Comparison of ENCODE assay signal across 17 mouse cellular contexts in genomic region chr3:34709553-34709952, GRCm38 (mm10). TPM values are rescaled to one million over a fixed set of nuclear protein-coding genes. Genes with fewer than 3 reads are reported as not detected.
"Had no signal": no experiment of that assay in that cellular context is flagged by ENCODE, and none has a peak within 500 bp of the region (broad histone marks: within the 10 kb centered on the region; RNA-seq: fewer than 3 reads in every experiment).

No protein-coding gene starts in this region.

- H3K9ac ChIP-seq: intestine, embryonic 15.5 days; limb, embryonic 12.5 days; liver, embryonic 13.5 days; liver, postnatal 0 days; lung, embryonic 15.5 days; midbrain, embryonic 12.5 days had no signal

- H3K4me1 ChIP-seq: intestine, embryonic 15.5 days; limb, embryonic 12.5 days; liver, embryonic 13.5 days; lung, embryonic 15.5 days; megakaryocyte, embryonic 14.5 days; midbrain, embryonic 12.5 days had no signal

- DNase-seq: liver; liver, embryonic 13.5 days; liver, postnatal 0 days; lung, postnatal 14 days; right cerebral cortex, adult 18-20 months; right cerebral cortex, postnatal 25 days; thymus, adult 2 months; thymus, postnatal 25 days had no signal

- H3K9me3 ChIP-seq: intestine, embryonic 15.5 days; limb, embryonic 12.5 days; liver, embryonic 13.5 days; lung, embryonic 15.5 days; midbrain, embryonic 12.5 days had no signal

- H3K4me3 ChIP-seq: intestine, embryonic 15.5 days; layer of hippocampus, adult 2 months; limb, embryonic 12.5 days; liver, embryonic 13.5 days; lung, embryonic 15.5 days; megakaryocyte, embryonic 14.5 days; midbrain, embryonic 12.5 days had no signal

- H3K4me2 ChIP-seq: intestine, embryonic 15.5 days; limb, embryonic 12.5 days; liver, embryonic 13.5 days; lung, embryonic 15.5 days; midbrain, embryonic 12.5 days had no signal

- ATAC-seq: intestine, embryonic 15.5 days; liver, postnatal 0 days had no signal

- H3K27me3 ChIP-seq: intestine, embryonic 15.5 days; limb, embryonic 12.5 days; liver, embryonic 13.5 days; lung, embryonic 15.5 days; megakaryocyte, embryonic 14.5 days; midbrain, embryonic 12.5 days had no signal

- H3K36me3 ChIP-seq: intestine, embryonic 15.5 days; limb, embryonic 12.5 days; liver, embryonic 13.5 days; lung, embryonic 15.5 days; midbrain, embryonic 12.5 days had no signal

- H3K27ac ChIP-seq: intestine, embryonic 15.5 days; layer of hippocampus, adult 2 months; limb, embryonic 12.5 days; liver, embryonic 13.5 days; lung, embryonic 15.5 days; macrophage; midbrain, embryonic 12.5 days; stomach, postnatal 0 days had no signal

RNA-seq across cellular contexts. Expression of gene Sox2, which starts 59.3 kb away (rescaled TPM):
- polyA plus RNA-seq: liver, embryonic 13.5 days; liver, postnatal 0 days; macrophage; small intestine, adult 2 months had no signal
